In the genomic region with DNA sequence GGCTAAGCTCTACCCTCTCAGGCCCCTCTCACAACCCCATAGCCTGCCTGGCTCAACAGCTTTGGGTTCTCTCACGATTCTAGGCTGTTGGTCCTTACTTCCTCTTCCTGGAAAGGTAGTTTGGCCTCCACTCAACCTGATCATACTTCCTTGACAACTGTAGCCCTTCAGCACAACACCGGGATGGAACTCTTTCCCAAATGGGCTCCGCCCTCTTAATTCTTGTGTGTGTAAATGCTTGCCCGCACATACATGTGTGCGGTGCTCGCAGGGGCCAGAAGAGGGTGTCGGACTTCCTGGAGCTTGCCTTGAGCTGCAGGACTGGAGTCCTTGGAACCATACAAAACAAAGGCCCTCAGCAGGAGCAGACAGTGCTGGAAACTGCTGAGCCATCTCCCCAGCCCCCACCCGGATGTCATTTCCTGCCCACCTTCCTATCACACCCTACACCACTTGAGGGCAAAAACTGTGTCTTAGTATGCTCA, we compare ENCODE assay signal across 7 mouse cellular contexts. TPM values are rescaled to one million over a fixed set of nuclear protein-coding genes. Genes with fewer than 3 reads are reported as not detected.
DNase-seq lines count a peak whose midpoint lies in the region; ATAC-seq and TF ChIP-seq lines count a peak whose summit lies in the region.

No protein-coding gene starts in this region.

- no peak for DNase-seq in lung, embryonic 14.5 days
- DNase-seq in lung, postnatal 14 days = no peak
- DNase-seq in thymus, postnatal 14 days = peak; percentile 89
- DNase-seq in urinary bladder, adult 18-20 months (ENCODE audit: low spot score in 2 of 2) = no peak
- no peak for DNase-seq in layer of hippocampus, adult 11-12 months (ENCODE audit: low spot score)

- no peak overlapping the region for H3K4me2 ChIP-seq in lung, embryonic 14.5 days
- H3K4me2 ChIP-seq in liver, embryonic 12.5 days = peak overlapping the region; percentile 15

- H3K4me1 ChIP-seq in lung, embryonic 14.5 days (ENCODE audit: insufficient read depth) = peaks cover 15% of the 10 kb centered on the region; the same call in 1 of the 2 replicates
- H3K4me1 ChIP-seq in liver, embryonic 12.5 days = peaks cover 75% of the 10 kb centered on the region

- H3K36me3 ChIP-seq in lung, embryonic 14.5 days (ENCODE audit: insufficient read depth) = no peaks in the 10 kb centered on the region
- no peaks in the 10 kb centered on the region for H3K36me3 ChIP-seq in liver, embryonic 12.5 days

- no peaks in the 10 kb centered on the region for H3K27me3 ChIP-seq in lung, embryonic 14.5 days (ENCODE audit: insufficient read depth, low read length)
- no peaks in the 10 kb centered on the region for H3K27me3 ChIP-seq in liver, embryonic 12.5 days (replicated peaks)

- WGBS in lung, embryonic 14.5 days = 63% methylated on average over 8 of the region's 8 CpGs
- WGBS in liver, embryonic 12.5 days (ENCODE audit: insufficient replicate concordance) = 20% methylated on average over 8 of the region's 8 CpGs

- no peak overlapping the region for H3K4me3 ChIP-seq in lung, embryonic 14.5 days (ENCODE audit: low read depth, low read length)
- no peak overlapping the region for H3K4me3 ChIP-seq in liver, embryonic 12.5 days

- H3K27ac ChIP-seq in lung, embryonic 14.5 days (ENCODE audit: low read depth) = peak overlapping the region; percentile 34; the same call in 1 of the 2 replicates
- H3K27ac ChIP-seq in liver, embryonic 12.5 days = peak overlapping the region; percentile 69

- TF ChIP-seq CTCF in lung, embryonic 14.5 days (IDR thresholded peaks at IDR 0.05; ENCODE audit: low read depth) = peak; percentile 24; the same call in 1 of the 2 replicates

- no peaks in the 10 kb centered on the region for H3K9me3 ChIP-seq in lung, embryonic 14.5 days (ENCODE audit: low read depth, low read length)
- H3K9me3 ChIP-seq in liver, embryonic 12.5 days (replicated peaks) = no peaks in the 10 kb centered on the region

- H3K9ac ChIP-seq in lung, embryonic 14.5 days = no peak overlapping the region
- peak overlapping the region; percentile 44; the same call in 1 of the 2 replicates for H3K9ac ChIP-seq in liver, embryonic 12.5 days

- ATAC-seq in lung, embryonic 14.5 days (ENCODE audit: insufficient read depth) = peak; percentile 38
- ATAC-seq in common myeloid progenitor, adult 5-6 weeks (replicated peaks; ENCODE audit: low read depth, poor library complexity, severe bottlenecking) = peak; percentile 74
- ATAC-seq in liver, embryonic 12.5 days = peak; percentile 51

RNA-seq across cellular contexts. Expression of gene Fnbp1, which starts 11.0 kb away (rescaled TPM):
- polyA plus RNA-seq in lung, embryonic 14.5 days (2014; fragmentation: Nextera tagmentation; extraction: Ambion mirVana) = 16.8 and 21.1 TPM in 2 replicates
- 43.4 and 54.3 TPM in 2 replicates for total RNA-seq in common myeloid progenitor, adult 5-6 weeks (2017)
- polyA plus RNA-seq in liver, embryonic 12.5 days (2016; fragmentation: Nextera tagmentation; extraction: Ambion mirVana) = 11.1 and 11.4 TPM in 2 replicates

RNA-seq across cellular contexts. Expression of gene Gpr107, which starts 21.3 kb away (rescaled TPM):
- 23.6 and 24.9 TPM in 2 replicates for polyA plus RNA-seq in lung, embryonic 14.5 days (2014; fragmentation: Nextera tagmentation; extraction: Ambion mirVana)
- 13.7 and 15.1 TPM in 2 replicates for total RNA-seq in common myeloid progenitor, adult 5-6 weeks (2017)
- 18.8 and 19.3 TPM in 2 replicates for polyA plus RNA-seq in liver, embryonic 12.5 days (2016; fragmentation: Nextera tagmentation; extraction: Ambion mirVana)
